ENCODE assay signal across 22 mouse cellular contexts in the genomic region with DNA sequence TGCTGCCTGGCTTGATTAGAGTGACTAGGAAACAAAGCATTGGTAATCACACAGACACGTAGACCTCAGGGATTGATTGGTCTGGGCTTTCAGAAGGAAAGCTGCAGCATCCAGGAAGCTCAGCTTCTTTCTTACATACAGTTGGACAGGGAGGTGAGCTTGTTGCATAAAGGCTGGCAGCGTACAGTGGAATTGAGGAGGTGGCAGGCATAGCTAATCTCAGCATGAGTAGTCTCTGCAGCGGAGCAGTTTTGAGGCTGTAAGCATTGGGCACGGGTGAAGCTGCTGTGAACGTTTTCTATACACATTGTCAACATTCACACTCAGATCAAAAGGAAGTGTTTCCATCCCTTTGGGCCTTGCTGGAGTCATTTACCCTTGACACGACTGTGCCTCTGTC.
DNase-seq lines count a peak whose midpoint lies in the region; ATAC-seq and TF ChIP-seq lines count a peak whose summit lies in the region.
"Had no signal": no experiment of that assay in that cellular context is flagged by ENCODE, and none has a peak within 500 bp of the region (broad histone marks: within the 10 kb centered on the region; RNA-seq: fewer than 3 reads in every experiment).

No protein-coding gene starts in this region.

- H3K4me2 ChIP-seq in forebrain, postnatal 0 days (ENCODE audit: low read depth) = no peak overlapping the region
- H3K4me2 ChIP-seq in forebrain, embryonic 13.5 days = no peak overlapping the region
- no peak overlapping the region for H3K4me2 ChIP-seq in midbrain, embryonic 16.5 days (ENCODE audit: low read length)
- H3K4me2 ChIP-seq: heart, embryonic 15.5 days; kidney, embryonic 15.5 days; limb, embryonic 15.5 days; liver, embryonic 15.5 days; stomach, embryonic 15.5 days had no signal

- H3K9me3 ChIP-seq in forebrain, postnatal 0 days (ENCODE audit: low read length) = no peaks in the 10 kb centered on the region
- no peaks in the 10 kb centered on the region for H3K9me3 ChIP-seq in forebrain, embryonic 13.5 days (replicated peaks)
- H3K9me3 ChIP-seq in midbrain, embryonic 16.5 days (replicated peaks; ENCODE audit: control insufficient read depth, low read length, poor library complexity, severe bottlenecking) = no peaks in the 10 kb centered on the region
- H3K9me3 ChIP-seq: forebrain, embryonic 10.5 days; heart, embryonic 15.5 days; kidney, embryonic 15.5 days; limb, embryonic 15.5 days; liver, embryonic 15.5 days; midbrain, embryonic 10.5 days; stomach, embryonic 15.5 days had no signal

- no peaks in the 10 kb centered on the region for H3K36me3 ChIP-seq in forebrain, postnatal 0 days (ENCODE audit: insufficient read depth)
- H3K36me3 ChIP-seq in forebrain, embryonic 13.5 days (ENCODE audit: poor library complexity, severe bottlenecking) = no peaks in the 10 kb centered on the region
- no peaks in the 10 kb centered on the region for H3K36me3 ChIP-seq in midbrain, embryonic 16.5 days (ENCODE audit: control insufficient read depth, insufficient read depth, low read length)
- H3K36me3 ChIP-seq: limb, embryonic 15.5 days; liver, embryonic 15.5 days; stomach, embryonic 15.5 days had no signal

- peaks cover 16% of the 10 kb centered on the region for H3K4me1 ChIP-seq in forebrain, postnatal 0 days (ENCODE audit: insufficient read depth)
- H3K4me1 ChIP-seq in forebrain, embryonic 13.5 days = peaks cover 17% of the 10 kb centered on the region
- H3K4me1 ChIP-seq in midbrain, embryonic 16.5 days (ENCODE audit: control insufficient read depth, insufficient read depth, low read length) = peaks cover 8% of the 10 kb centered on the region
- H3K4me1 ChIP-seq: kidney, embryonic 15.5 days; limb, embryonic 15.5 days; liver, embryonic 15.5 days; stomach, embryonic 15.5 days had no signal

- no peak overlapping the region for H3K4me3 ChIP-seq in forebrain, postnatal 0 days (ENCODE audit: low read depth, low read length)
- H3K4me3 ChIP-seq in forebrain, embryonic 13.5 days = no peak overlapping the region
- no peak overlapping the region for H3K4me3 ChIP-seq in midbrain, embryonic 16.5 days (ENCODE audit: low read depth, low read length)
- H3K4me3 ChIP-seq: forebrain, embryonic 10.5 days; heart, embryonic 15.5 days; kidney, embryonic 15.5 days; limb, embryonic 15.5 days; liver, embryonic 15.5 days; midbrain, embryonic 10.5 days; stomach, embryonic 15.5 days had no signal

- TF ChIP-seq CTCF in forebrain, postnatal 0 days (IDR thresholded peaks at IDR 0.05; ENCODE audit: low read depth) = no peak

- H3K27ac ChIP-seq in forebrain, postnatal 0 days (ENCODE audit: low read depth, low read length) = no peak overlapping the region
- H3K27ac ChIP-seq in forebrain, embryonic 13.5 days = no peak overlapping the region
- H3K27ac ChIP-seq in midbrain, embryonic 16.5 days (ENCODE audit: low read length) = no peak overlapping the region
- H3K27ac ChIP-seq: forebrain, embryonic 10.5 days; heart, embryonic 15.5 days; kidney, embryonic 15.5 days; limb, embryonic 15.5 days; liver, embryonic 15.5 days; macrophage; midbrain, embryonic 10.5 days; stomach, embryonic 15.5 days had no signal

- peak; percentile 5 for DNase-seq in forebrain, postnatal 0 days
- DNase-seq in layer of hippocampus, adult 9-11 months = peak; percentile 63
- DNase-seq in layer of hippocampus, postnatal 14 days (ENCODE audit: low spot score in 2 of 2) = no peak
- peak; percentile 17 for DNase-seq in CD4-positive, CD25-positive, alpha-beta regulatory T cell, adult 2 months (ENCODE audit: low read depth, low spot score)
- DNase-seq in frontal cortex, adult 2 months (ENCODE audit: extremely low spot score in 1 of 2, low spot score in 1 of 2) = peak; percentile 69 to 74
- no peak for DNase-seq in thymus, postnatal 10 days (ENCODE audit: low spot score in 2 of 2)
- DNase-seq: adrenal gland, postnatal 14 days; cerebellum, adult 11-12 months; gastrocnemius, postnatal 25 days; thymus, postnatal 14 days had no signal

- no peak for ATAC-seq in forebrain, postnatal 0 days
- no peak for ATAC-seq in forebrain, embryonic 13.5 days
- no peak for ATAC-seq in midbrain, embryonic 16.5 days
- ATAC-seq: hindbrain, embryonic 16.5 days; intestine, postnatal 0 days had no signal

- no peak overlapping the region for H3K9ac ChIP-seq in forebrain, postnatal 0 days
- no peak overlapping the region for H3K9ac ChIP-seq in forebrain, embryonic 13.5 days
- no peak overlapping the region for H3K9ac ChIP-seq in midbrain, embryonic 16.5 days (ENCODE audit: low read depth, low read length)
- H3K9ac ChIP-seq: heart, embryonic 15.5 days; kidney, embryonic 15.5 days; limb, embryonic 15.5 days; liver, embryonic 15.5 days; stomach, embryonic 15.5 days had no signal

- 63% methylated on average over 6 of the region's 6 CpGs for WGBS in forebrain, postnatal 0 days
- WGBS in forebrain, embryonic 13.5 days = 73% methylated on average over 6 of the region's 6 CpGs
- WGBS in midbrain, embryonic 16.5 days = 62% methylated on average over 6 of the region's 6 CpGs

- H3K27me3 ChIP-seq in forebrain, postnatal 0 days (ENCODE audit: insufficient read depth, low read length) = no peaks in the 10 kb centered on the region
- no peaks in the 10 kb centered on the region for H3K27me3 ChIP-seq in forebrain, embryonic 13.5 days
- no peaks in the 10 kb centered on the region for H3K27me3 ChIP-seq in midbrain, embryonic 16.5 days (ENCODE audit: control insufficient read depth, insufficient read depth, low read depth, low read length)
- H3K27me3 ChIP-seq: heart, embryonic 15.5 days; kidney, embryonic 15.5 days; limb, embryonic 15.5 days; liver, embryonic 15.5 days; stomach, embryonic 15.5 days had no signal

Comparison
In these comparisons a context has a peak if more than half of its experiments do, and no peak if none do; other contexts are left out.
1. DNase-seq: peak in forebrain, postnatal 0 days (single experiment), layer of hippocampus, adult 9-11 months (single experiment), CD4-positive, CD25-positive, alpha-beta regulatory T cell, adult 2 months (single experiment) and frontal cortex, adult 2 months (2 of 2); none in layer of hippocampus, postnatal 14 days (0 of 2) and thymus, postnatal 10 days (0 of 2).